11 mouse cellular contexts compared by ENCODE assay signal in the genomic region with DNA sequence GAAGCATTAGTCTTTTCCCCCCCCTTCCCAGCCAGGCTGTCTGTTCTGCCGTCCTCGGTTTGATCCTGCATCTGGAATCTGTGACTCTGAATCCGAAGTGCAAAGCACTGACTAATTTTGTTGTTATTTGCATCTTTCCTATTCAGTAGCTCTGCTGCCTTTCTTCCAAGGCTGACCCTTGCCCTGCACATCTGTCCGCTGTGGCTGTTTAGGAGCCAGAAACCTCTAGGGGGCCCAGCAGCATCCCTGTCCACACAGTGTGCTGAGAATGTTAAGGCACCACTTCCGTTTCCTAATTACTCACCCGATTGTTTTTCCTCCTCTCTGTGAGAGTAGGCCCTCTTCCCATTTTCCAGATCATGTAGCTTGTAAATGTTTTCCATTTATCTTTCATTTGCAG.
DNase-seq lines count a peak whose midpoint lies in the region; ATAC-seq and TF ChIP-seq lines count a peak whose summit lies in the region.
"Had no signal": no experiment of that assay in that cellular context is flagged by ENCODE, and none has a peak within 500 bp of the region (broad histone marks: within the 10 kb centered on the region; RNA-seq: fewer than 3 reads in every experiment).

No protein-coding gene starts in this region.

- no peak for TF ChIP-seq EP300 in stomach, postnatal 0 days (optimal IDR thresholded peaks at IDR 0.05)

- TF ChIP-seq CTCF in hindbrain, postnatal 0 days (IDR thresholded peaks at IDR 0.05; ENCODE audit: low read depth), result no peak
- TF ChIP-seq CTCF in stomach, postnatal 0 days (IDR thresholded peaks at IDR 0.05; ENCODE audit: low read depth), result peak; percentile 19; the same call in 1 of the 2 replicates
- no peak for TF ChIP-seq CTCF in thymus, adult 2 months (IDR thresholded peaks at IDR 0.05; ENCODE audit: borderline replicate concordance, control insufficient read depth, extremely low read depth, insufficient read depth, low read length, poor library complexity)

- no peak overlapping the region; the same call in 1 of the 2 replicates for H3K27ac ChIP-seq in hindbrain, embryonic 10.5 days
- H3K27ac ChIP-seq in hindbrain, embryonic 16.5 days (ENCODE audit: low read depth, low read length), result no peak overlapping the region
- peak overlapping the region; percentile 50 for H3K27ac ChIP-seq in midbrain, embryonic 10.5 days (replicated peaks)
- H3K27ac ChIP-seq in midbrain, embryonic 16.5 days (ENCODE audit: low read length), result no peak overlapping the region
- no peak overlapping the region for H3K27ac ChIP-seq in hindbrain, postnatal 0 days
- H3K27ac ChIP-seq in stomach, postnatal 0 days (replicated peaks), result no peak overlapping the region
- H3K27ac ChIP-seq in thymus, adult 2 months (ENCODE audit: control insufficient read depth, insufficient read depth, low read length), result no peak overlapping the region
- H3K27ac ChIP-seq: liver, embryonic 13.5 days had no signal

- H3K9ac ChIP-seq in hindbrain, embryonic 16.5 days (ENCODE audit: low read depth, low read length), result no peak overlapping the region
- no peak overlapping the region for H3K9ac ChIP-seq in midbrain, embryonic 16.5 days (ENCODE audit: low read depth, low read length)
- H3K9ac ChIP-seq in hindbrain, postnatal 0 days (replicated peaks; ENCODE audit: low read length), result no peak overlapping the region
- no peak overlapping the region for H3K9ac ChIP-seq in stomach, postnatal 0 days (ENCODE audit: low read length)
- H3K9ac ChIP-seq: liver, embryonic 13.5 days had no signal

- DNase-seq in hindbrain, embryonic 10.5 days (ENCODE audit: low spot score), result peak; percentile 56
- DNase-seq in midbrain, embryonic 10.5 days (ENCODE audit: low spot score), result peak; percentile 56
- peak; percentile 11 for DNase-seq in hindbrain, postnatal 0 days (ENCODE audit: low spot score)
- DNase-seq in stomach, postnatal 0 days (ENCODE audit: low spot score), result no peak
- no peak for DNase-seq in thymus, adult 2 months
- DNase-seq in spleen, postnatal 4 days (ENCODE audit: low spot score in 2 of 2), result no peak
- DNase-seq: cerebellum, adult 11-12 months; liver, embryonic 13.5 days; lung, postnatal 36 days had no signal

- no peak overlapping the region for H3K4me2 ChIP-seq in hindbrain, embryonic 16.5 days (ENCODE audit: low read length)
- no peak overlapping the region for H3K4me2 ChIP-seq in midbrain, embryonic 16.5 days (ENCODE audit: low read length)
- H3K4me2 ChIP-seq in hindbrain, postnatal 0 days (ENCODE audit: low read depth, low read length), result no peak overlapping the region
- H3K4me2 ChIP-seq in stomach, postnatal 0 days (replicated peaks; ENCODE audit: low read depth), result no peak overlapping the region
- H3K4me2 ChIP-seq: liver, embryonic 13.5 days had no signal

- no peak for TF ChIP-seq POLR2A in thymus, adult 2 months (IDR thresholded peaks at IDR 0.05; ENCODE audit: control insufficient read depth, extremely low read depth, insufficient read depth, low read length, poor library complexity)

- no peaks in the 10 kb centered on the region for H3K9me3 ChIP-seq in hindbrain, embryonic 10.5 days
- H3K9me3 ChIP-seq in hindbrain, embryonic 16.5 days (ENCODE audit: control insufficient read depth, low read length), result no peaks in the 10 kb centered on the region
- no peaks in the 10 kb centered on the region for H3K9me3 ChIP-seq in midbrain, embryonic 10.5 days (replicated peaks)
- H3K9me3 ChIP-seq in midbrain, embryonic 16.5 days (replicated peaks; ENCODE audit: control insufficient read depth, low read length, poor library complexity, severe bottlenecking), result no peaks in the 10 kb centered on the region
- H3K9me3 ChIP-seq in hindbrain, postnatal 0 days (ENCODE audit: low read length), result no peaks in the 10 kb centered on the region
- no peaks in the 10 kb centered on the region for H3K9me3 ChIP-seq in stomach, postnatal 0 days (ENCODE audit: control insufficient read depth, low read length)
- H3K9me3 ChIP-seq: liver, embryonic 13.5 days had no signal

- H3K4me1 ChIP-seq in hindbrain, embryonic 10.5 days (replicated peaks), result peaks cover 8% of the 10 kb centered on the region
- H3K4me1 ChIP-seq in hindbrain, embryonic 16.5 days (ENCODE audit: control insufficient read depth, insufficient read depth, low read depth, low read length), result no peaks in the 10 kb centered on the region
- peaks cover 7% of the 10 kb centered on the region for H3K4me1 ChIP-seq in midbrain, embryonic 10.5 days
- H3K4me1 ChIP-seq in midbrain, embryonic 16.5 days (ENCODE audit: control insufficient read depth, insufficient read depth, low read length), result no peaks in the 10 kb centered on the region
- no peaks in the 10 kb centered on the region for H3K4me1 ChIP-seq in hindbrain, postnatal 0 days (ENCODE audit: insufficient read depth, low read length)
- no peaks in the 10 kb centered on the region for H3K4me1 ChIP-seq in stomach, postnatal 0 days (replicated peaks; ENCODE audit: control insufficient read depth, insufficient read depth)
- no peaks in the 10 kb centered on the region for H3K4me1 ChIP-seq in thymus, adult 2 months (replicated peaks; ENCODE audit: control insufficient read depth, insufficient read depth, low read length)
- H3K4me1 ChIP-seq: liver, embryonic 13.5 days had no signal

- no peak overlapping the region for H3K4me3 ChIP-seq in hindbrain, embryonic 10.5 days
- H3K4me3 ChIP-seq in hindbrain, embryonic 16.5 days (ENCODE audit: low read length), result no peak overlapping the region
- H3K4me3 ChIP-seq in midbrain, embryonic 10.5 days, result no peak overlapping the region
- H3K4me3 ChIP-seq in midbrain, embryonic 16.5 days (ENCODE audit: low read depth, low read length), result no peak overlapping the region
- H3K4me3 ChIP-seq in hindbrain, postnatal 0 days (ENCODE audit: low read length), result no peak overlapping the region
- H3K4me3 ChIP-seq in stomach, postnatal 0 days (ENCODE audit: low read depth, low read length), result no peak overlapping the region
- no peak overlapping the region for H3K4me3 ChIP-seq in thymus, adult 2 months (ENCODE audit: control insufficient read depth, insufficient read depth, low read length)
- H3K4me3 ChIP-seq: liver, embryonic 13.5 days had no signal

- 8% methylated on average over 6 of the region's 6 CpGs for WGBS in hindbrain, embryonic 10.5 days
- 8% methylated on average over 6 of the region's 6 CpGs for WGBS in hindbrain, embryonic 16.5 days
- WGBS in midbrain, embryonic 10.5 days, result 11% methylated on average over 6 of the region's 6 CpGs
- 5% methylated on average over 6 of the region's 6 CpGs for WGBS in midbrain, embryonic 16.5 days
- WGBS in hindbrain, postnatal 0 days, result 14% methylated on average over 6 of the region's 6 CpGs
- 35% methylated on average over 6 of the region's 6 CpGs for WGBS in stomach, postnatal 0 days
- WGBS in thymus, adult 2 months, result 59% methylated on average over 6 of the region's 6 CpGs

- no peaks in the 10 kb centered on the region for H3K27me3 ChIP-seq in hindbrain, embryonic 10.5 days (ENCODE audit: insufficient read depth, poor library complexity, severe bottlenecking)
- H3K27me3 ChIP-seq in hindbrain, embryonic 16.5 days (replicated peaks; ENCODE audit: control insufficient read depth, insufficient read depth, low read length), result no peaks in the 10 kb centered on the region
- no peaks in the 10 kb centered on the region for H3K27me3 ChIP-seq in midbrain, embryonic 10.5 days (ENCODE audit: low read depth, poor library complexity, severe bottlenecking)
- no peaks in the 10 kb centered on the region for H3K27me3 ChIP-seq in midbrain, embryonic 16.5 days (ENCODE audit: control insufficient read depth, insufficient read depth, low read depth, low read length)
- H3K27me3 ChIP-seq in hindbrain, postnatal 0 days (ENCODE audit: insufficient read depth, low read length), result no peaks in the 10 kb centered on the region
- no peaks in the 10 kb centered on the region for H3K27me3 ChIP-seq in stomach, postnatal 0 days (ENCODE audit: control insufficient read depth, insufficient read depth, low read length)
- H3K27me3 ChIP-seq in thymus, adult 2 months (ENCODE audit: control insufficient read depth, insufficient read depth, low read length), result no peaks in the 10 kb centered on the region
- H3K27me3 ChIP-seq: liver, embryonic 13.5 days had no signal

- no peak for ATAC-seq in hindbrain, embryonic 16.5 days
- ATAC-seq in midbrain, embryonic 16.5 days, result no peak
- no peak for ATAC-seq in hindbrain, postnatal 0 days
- ATAC-seq in stomach, postnatal 0 days (ENCODE audit: low FRiP score, low TSS enrichment), result no peak

- no peaks in the 10 kb centered on the region for H3K36me3 ChIP-seq in hindbrain, embryonic 10.5 days
- no peaks in the 10 kb centered on the region for H3K36me3 ChIP-seq in hindbrain, embryonic 16.5 days (ENCODE audit: control insufficient read depth, insufficient read depth, low read length)
- no peaks in the 10 kb centered on the region for H3K36me3 ChIP-seq in midbrain, embryonic 10.5 days
- no peaks in the 10 kb centered on the region for H3K36me3 ChIP-seq in midbrain, embryonic 16.5 days (ENCODE audit: control insufficient read depth, insufficient read depth, low read length)
- H3K36me3 ChIP-seq in hindbrain, postnatal 0 days (ENCODE audit: insufficient read depth, low read length), result no peaks in the 10 kb centered on the region
- no peaks in the 10 kb centered on the region for H3K36me3 ChIP-seq in stomach, postnatal 0 days (ENCODE audit: control insufficient read depth, insufficient read depth, low read length)
- no peaks in the 10 kb centered on the region for H3K36me3 ChIP-seq in thymus, adult 2 months (ENCODE audit: control insufficient read depth, insufficient read depth, low read length)
- H3K36me3 ChIP-seq: liver, embryonic 13.5 days had no signal

Comparison
In these comparisons a context has a peak if more than half of its experiments do, and no peak if none do; other contexts are left out.
1. DNase-seq: peak in hindbrain, embryonic 10.5 days (single experiment), midbrain, embryonic 10.5 days (single experiment) and hindbrain, postnatal 0 days (single experiment); none in stomach, postnatal 0 days (single experiment), thymus, adult 2 months (single experiment) and spleen, postnatal 4 days (0 of 2).